Mouse (Mus musculus): ENCODE measurements around the gene Klhl24.

The Klhl24 gene

DNA sequence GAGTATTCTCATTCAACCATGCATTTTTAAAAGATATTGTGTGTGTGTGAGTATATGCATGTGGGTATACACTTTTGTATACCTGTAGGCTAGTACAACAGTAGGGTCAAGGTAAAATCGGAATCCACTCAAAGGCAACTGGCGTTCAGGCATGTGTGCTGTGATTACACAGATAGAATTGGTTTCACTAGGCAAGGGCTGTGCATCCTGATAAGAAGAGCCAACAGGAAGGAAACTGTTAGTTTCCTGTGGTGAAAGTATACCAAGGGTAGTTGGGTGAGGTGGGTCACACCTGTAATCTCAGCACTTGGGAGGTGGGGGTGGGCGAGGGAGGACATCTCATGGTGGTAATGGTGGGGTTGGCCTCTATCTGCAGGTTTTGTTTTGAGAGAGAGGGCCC is 47.2 kb downstream of the Klhl24 start:
- DNase-seq (ENCODE audit: low spot score): no peak

DNA sequence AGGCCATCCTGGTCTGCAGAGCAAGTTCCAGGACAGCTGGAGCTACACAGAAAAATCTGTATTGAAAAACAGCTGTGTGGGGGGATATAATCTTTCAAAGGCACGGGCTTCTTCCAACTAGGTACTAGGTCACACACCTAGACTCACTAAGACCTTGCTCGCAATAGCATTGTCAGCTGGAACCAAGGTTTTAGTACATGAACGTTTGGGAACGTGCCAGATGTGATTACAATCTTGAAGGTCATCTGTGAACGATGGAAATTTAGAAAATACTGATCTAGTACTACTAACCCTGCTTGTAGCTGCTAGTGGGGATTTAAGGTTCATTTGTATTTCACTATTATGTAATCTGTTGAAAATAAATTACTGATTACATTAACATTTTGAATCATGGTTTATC is 54.6 kb downstream of the Klhl24 start:
- no peak for DNase-seq (ENCODE audit: low spot score)

DNA sequence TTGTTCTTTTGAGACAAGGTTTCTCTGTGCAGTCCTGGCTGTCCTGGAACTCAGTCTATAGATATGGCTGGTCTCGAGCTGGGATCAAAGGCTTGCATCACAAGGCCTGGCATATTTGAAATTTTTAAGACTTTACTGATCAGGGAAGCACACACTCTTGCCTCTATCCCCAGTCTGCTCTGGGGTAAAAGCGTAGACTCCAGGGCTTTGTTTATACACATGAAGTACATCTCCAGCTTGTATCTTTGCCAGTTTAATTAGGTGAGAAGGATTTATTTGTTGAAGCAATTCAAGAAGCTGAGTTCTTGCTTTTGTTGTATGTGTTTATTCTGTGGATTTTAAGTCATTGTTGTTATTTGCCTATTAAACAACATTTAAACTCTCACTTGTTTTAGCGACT is 56.4 kb downstream of the Klhl24 start:
- no peak for DNase-seq (ENCODE audit: low spot score)

DNA sequence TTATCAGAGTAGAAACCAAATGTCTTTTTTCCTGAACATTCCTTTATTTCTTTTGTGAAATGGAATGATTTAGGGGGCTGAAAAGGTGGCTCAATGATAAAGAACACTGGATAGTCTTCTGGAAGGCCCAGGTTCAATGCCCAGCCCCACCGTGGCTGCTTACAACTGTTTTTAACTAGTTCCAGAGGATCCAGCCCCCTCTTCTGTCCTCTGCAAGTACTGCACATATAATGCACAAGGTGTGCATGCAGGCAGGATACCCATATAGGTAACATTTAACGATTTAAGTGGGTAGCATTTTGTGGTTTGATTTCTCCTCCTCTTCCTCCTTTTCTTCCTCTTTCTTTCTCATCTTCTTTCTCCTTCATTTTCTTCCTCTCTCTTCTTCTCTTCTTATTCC is 62.8 kb downstream of the Klhl24 start:
- DNase-seq (ENCODE audit: low spot score): no peak

DNA sequence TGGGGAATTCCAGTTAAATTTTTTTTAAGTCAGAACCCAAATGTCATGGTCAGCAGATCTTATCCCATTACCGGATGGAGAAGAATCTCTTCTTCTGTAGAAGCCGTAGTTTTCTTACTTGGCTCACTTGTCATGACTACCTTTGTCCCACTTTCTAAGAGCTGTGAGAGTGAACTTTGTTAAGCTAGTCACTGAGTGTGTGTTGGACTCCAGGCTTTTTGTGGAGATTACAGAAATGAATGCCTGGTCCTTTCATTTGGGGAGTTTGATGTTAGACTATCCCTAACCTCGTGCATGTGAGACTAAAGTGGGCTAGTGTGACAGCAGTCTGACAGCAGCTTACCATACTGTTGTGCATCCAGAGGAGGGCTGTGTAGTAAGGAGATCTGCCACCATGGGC is 71.7 kb downstream of the Klhl24 start:
- DNase-seq (ENCODE audit: low spot score): no peak

DNA sequence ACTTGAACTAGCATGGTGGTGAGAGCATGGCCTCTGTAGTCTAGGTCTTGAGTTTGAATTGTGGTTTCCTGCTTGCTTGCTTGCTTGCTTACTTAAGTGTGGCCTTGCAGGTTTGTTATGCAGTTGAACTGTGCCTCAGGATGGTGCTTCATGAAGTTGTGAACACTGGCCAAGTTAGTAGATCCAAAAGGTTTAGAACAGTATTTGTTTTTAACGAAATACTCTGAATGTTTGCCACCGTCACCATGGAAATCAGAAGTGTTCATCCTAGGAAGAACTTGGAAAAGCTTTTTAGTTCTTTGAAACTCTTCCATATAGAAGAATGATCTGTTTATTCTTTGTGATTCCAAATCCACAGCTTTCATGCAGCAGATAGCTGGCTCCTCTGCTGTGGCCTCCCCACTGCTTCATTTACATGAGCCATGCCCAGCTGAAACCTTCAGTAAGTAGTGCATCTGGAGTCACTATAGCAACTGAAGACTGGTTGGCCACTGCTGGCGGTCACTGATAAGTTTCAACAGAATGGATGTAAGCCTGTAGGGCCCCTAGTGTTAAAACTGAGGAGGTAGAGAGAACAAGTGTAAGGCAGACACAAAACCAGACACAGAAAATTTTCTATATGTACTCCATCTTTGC is 72.2 kb downstream of the Klhl24 start:
- no peak for DNase-seq (ENCODE audit: low spot score)

All from left cerebral cortex, adult 11 months (tissue).